Mouse (Mus musculus) lung, postnatal 36 days (tissue): ENCODE measurements at regions not wholly inside any gene's neighbourhood (a gene's known extent, or its start where the extent isn't known, plus 50 kb on each side); places are given as distances from the start of the nearest gene placed in this dataset.
"Not testable (repeated sequence)": the region's sequence is repeated elsewhere in the genome, so short reads cannot be mapped to it uniquely, and the experiment has no call there.

ENCODE experiments used
- DNase-seq: peaks from one replicate; pipeline ENCODE4 v3.0.0; 2022; ENCODE audit warnings: mixed read lengths

DNA sequence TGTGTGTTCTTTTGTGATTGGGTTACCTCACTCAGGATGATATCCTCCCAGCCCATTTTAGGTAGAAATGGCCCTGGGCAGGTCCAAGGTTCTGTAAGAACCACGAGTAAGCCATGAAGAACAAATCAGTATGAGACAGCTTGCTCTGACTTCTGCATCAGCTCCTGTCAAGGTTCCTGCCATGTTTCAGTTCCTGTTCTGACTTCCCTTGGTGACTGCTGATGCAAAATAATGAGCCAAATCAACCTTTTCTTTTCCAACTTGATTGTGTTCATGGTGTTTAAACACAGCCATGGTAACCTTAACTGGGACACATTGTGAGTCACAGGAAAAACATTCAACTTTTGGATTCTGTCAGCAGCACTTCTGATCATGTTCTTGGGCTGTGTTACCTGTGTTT lies 667.4 kb upstream of the Igfbp7 start:
- no peak for DNase-seq

DNA sequence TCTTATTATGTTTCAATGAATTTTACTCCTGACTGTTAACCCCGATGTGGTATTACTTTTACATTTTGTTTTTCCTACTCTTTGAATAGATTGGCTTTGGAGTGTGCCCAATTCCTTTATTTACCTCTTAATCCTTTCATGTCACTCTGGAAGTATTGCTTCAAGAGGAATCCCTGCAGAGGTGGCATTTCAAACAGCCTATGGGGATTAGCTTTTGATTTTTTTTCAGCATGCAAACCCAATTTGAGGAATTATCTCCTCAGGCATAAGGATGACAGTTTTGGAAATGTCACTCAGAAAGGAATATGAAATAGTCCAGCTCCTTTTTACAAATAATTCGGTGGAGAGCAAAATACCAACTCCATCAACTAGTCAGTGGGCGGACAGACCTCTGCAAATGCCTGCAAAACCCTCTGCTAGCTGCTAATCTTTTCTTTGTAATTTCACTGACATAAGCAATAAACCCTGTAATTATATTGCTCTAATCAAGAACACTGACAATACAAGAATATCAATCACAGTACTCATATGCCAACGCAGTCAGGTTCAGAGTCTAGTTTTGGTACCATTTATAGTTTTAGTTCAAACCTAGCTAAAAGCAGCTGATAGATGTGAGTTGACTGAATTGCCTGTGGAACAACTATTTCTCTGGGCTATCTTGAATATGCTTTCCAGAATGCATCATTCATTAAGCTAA lies 624.9 kb upstream of the Igfbp7 start:
- no peak for DNase-seq

DNA sequence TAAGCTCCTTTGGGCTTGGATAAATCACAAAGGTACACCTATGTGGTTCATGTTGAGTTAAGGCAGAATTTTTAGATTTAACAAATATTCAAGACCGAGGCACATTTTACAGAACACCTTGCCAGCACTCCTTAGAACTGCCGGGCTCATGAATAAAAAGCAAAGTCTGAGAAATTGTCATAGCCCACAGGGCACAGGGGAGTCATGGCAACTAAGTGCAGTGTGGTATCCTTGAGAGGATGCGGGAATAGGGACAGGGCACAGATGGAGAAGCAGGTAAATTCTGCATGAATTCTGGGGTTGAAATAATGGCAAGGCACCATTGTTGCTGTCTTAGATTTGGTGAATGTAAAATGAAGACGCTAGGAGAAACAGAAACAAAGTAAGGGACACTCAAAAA lies 609.7 kb upstream of the Igfbp7 start:
- DNase-seq: no peak

DNA sequence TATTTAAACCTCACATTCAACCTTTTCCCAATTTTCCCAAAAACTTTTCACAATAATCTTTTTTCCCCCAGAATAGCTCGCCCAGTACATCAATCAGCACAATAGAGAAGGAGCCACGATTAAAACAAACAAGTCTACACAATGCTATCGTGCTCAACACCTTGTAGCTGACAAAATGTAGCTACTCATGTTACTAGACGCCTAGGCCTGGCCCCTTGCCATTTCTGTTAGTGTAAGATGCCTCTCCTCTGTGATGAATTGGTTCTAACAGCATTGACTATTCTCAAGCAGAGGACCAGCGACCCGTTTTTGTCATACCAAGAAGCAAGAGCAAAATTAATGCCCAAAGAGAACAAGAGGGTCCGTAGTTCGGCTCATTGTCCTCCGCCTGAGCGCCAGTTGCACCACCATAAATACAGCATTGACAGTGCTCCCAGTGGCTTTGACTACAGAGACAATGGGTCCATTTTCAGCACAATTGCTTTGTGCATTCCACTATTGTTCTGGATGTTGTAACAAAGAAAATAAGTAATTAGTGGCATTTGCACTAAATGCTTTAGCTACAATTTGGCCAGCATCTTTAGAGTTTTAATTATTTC lies 578.7 kb upstream of the Igfbp7 start:
- DNase-seq: no peak

DNA sequence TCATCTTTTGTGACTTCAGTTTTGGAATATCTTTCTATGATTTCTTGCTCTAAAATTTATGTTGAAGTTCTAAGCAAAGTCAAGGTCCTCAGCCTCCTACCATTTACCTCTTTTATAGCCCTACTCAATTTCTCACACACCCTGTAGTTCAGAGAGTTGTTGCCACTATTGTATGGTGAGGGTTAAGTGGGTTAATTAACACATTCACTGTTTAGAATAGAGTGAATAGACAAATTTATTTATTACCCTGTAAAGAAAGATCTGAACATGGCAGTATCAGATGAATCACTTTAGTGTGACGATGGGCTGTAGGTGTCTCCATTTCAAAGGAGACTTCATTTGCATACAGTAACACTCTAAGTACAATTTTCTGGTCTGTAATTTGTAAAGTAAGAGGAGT lies 577.4 kb upstream of the Igfbp7 start:
- DNase-seq: no peak

DNA sequence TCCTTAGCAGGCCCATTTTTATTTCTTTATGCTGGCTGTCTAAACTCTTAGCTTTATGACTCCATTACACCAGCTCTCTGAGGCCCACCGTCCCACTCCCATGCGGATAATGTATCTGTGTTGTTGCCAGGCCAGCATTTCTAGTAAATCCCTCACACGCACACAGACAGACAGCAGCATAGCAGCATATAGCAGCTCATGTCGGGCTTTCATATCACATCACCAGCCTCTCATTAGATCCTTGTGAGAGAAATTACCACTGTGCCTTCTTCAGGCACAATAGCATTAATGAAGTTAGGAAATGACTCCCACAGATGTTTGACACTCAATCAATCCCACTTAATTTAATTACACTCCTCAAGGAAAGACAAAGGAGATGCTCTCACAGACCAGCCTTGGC lies 532.2 kb upstream of the Igfbp7 start:
- DNase-seq: not testable (repeated sequence)

DNA sequence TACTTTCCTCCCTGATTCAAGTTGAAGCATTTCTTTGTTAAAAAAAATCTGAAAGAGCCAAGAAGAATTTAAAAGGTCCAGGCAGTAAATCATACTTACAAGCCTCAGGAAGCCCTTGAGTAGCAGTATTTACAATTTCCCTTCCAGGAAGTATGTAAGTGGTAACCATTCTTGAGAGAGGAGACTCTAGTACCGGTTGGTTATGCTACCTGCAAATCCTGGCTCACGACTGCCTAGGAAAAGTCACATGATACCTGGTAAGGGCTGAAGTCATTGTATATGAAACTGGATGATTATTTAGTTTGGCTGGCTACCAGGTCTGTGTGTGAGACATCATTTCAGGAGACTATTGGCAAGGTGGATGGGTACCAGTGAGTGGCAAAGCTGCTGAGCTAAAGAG lies 524.0 kb upstream of the Igfbp7 start:
- no peak for DNase-seq

DNA sequence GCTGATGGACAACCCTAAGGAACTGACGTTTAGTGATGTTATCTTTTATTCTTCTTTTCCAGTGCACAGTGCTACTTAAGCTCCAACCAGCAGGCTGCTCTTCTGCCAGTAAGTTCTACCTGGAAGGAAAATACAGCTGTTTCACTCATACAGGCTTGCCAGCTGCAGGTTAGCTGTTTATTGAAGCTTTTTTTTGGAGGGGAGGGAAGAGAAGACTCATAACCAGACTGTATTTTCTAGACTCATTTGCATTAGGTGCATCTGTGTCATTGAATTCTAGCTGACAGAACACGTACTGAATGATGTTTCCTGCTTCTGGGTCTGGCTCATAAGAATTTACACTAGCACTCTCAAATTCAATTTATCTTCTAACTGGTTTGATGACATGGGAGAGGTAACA lies 513.3 kb upstream of the Igfbp7 start:
- no peak for DNase-seq

DNA sequence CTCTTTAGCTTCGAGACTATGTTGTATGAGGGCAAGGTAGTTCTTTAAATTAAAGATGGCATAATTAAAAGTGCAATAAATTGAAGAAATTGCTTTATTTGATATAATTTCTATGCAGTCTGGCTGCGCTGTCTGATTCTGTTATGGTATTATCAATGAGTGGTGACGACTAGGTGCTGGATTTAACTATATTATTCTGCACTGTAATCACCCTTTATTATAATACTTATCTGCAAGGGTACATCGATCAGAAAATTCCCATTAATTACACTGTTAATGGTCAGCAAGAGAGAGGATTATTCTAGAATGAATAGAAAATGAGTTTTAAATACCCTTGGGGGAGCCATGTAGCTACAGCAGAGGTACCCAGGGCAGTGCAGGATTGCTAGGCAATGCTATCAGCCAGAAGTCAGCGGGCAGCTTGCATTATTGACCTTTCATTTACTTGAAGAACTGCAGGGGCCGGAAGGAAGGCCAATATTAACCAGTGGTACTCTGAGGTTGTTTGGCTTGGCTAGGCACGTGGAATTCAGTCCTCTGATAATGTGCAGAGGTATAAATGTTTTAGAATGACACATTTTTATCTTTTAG lies 509.3 kb upstream of the Igfbp7 start:
- no peak for DNase-seq

DNA sequence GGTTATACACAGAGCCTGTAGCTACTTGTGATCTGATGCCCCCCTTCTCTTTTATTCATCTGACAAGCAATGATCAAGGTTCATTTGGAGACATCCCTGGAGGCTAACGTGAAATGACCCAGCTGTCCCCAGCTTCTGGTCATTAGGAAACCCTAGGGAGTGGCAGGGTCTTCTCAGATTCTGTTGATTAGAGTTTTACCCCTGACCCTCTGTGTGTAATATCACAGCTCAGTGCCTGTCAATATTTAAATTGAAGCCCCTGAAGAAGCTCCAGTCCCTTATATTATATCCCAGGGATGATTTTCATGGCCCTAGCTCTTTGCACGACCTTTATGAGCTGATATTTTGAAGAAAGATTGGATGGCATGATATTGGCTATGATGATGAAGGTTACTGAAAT lies 508.5 kb upstream of the Igfbp7 start:
- DNase-seq: no peak

DNA sequence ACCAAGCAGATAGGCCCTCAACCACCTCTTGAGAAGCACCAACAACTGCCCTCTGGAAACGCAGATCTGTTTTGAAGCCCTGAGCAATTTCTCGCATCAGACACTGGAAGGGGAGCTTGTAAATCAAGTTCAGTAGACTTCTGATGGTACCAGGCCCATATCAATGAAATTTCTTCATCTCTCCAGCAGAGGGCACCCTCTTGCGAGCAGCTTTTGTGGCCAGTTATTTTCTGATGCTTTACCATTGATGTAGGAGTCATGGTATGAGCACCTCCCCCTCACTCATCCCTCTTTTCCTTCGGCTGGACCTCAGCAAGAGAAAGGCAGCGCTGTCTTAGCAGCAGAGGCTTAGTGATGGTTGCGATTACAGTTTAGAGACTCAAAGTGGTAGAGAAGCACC lies 501.4 kb upstream of the Igfbp7 start:
- peak; percentile 0 for DNase-seq

DNA sequence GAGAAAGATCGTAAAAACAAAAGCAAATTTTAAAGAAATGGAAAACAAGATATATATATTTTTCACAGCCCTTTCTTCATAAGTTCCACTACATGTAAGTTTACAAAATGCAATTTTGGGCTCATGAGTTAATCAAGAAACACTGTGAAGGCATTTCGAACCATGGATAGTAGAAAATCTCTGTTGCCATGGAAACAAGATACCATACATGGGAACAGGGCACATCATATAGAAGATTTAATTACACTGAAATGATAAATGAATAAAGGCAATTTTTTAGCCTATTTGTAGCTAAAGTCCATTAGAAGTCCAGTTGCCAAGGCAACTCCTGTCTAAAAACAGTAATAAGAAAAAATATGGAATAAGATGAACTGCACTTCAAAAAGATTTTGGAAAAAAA lies 484.2 kb upstream of the Igfbp7 start:
- DNase-seq: not testable (repeated sequence)

DNA sequence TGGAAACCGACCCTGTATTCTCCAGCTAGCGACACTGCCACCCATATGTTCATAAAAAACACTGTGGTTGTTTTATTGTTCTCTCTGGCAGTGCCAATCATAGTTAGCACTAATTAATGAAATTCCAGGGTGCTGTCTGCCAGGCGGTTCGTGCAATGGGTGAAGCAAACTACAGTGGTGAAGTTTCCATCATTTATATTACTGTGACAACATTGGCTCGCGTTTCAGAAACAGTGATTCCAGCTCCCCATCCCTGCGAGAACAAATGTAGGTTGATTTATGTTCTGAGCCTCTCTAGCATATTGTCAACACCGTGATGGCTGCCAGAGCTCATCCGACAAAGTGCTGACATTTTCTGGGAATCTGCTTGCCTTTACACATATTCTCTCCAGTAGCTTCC lies 480.7 kb upstream of the Igfbp7 start:
- DNase-seq: no peak

DNA sequence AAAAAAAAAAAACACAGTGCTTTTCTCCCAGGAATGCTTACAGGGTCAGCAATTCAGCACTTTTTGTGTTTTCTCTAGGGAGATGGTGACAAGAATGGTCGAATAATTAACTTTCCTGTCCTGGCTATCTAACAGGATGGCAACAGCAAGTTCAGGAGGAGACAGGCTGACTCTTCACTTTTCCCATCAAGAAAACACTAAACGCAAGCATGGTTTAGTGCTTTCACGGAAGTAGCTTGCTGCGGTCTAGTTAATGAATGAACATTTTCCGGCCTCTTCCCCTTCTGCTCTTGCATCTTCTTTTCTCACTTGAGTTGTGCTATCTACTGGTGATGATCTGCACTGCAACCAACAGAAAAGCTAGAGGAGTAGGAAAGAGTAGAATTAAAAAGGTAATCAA lies 463.6 kb upstream of the Igfbp7 start:
- no peak for DNase-seq

DNA sequence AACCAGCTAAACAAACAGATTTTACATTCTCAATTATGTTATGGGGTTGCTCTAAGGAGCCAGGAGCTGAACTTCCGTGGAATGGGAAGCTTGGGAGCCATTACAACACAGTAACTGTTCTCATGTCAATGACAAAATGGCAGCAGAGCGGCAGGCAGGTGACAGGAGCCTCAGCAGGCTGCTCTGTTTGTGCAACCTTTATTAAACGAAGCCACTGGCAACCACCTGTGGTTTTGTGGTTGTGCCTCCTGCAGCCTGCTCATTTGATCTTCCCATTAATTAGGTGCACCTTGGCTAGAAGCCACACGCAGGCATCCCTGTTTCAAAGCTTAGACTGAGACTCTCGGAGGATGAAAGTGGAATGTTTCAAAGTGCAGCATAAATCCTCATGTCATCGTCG lies 457.5 kb upstream of the Igfbp7 start:
- no peak for DNase-seq

DNA sequence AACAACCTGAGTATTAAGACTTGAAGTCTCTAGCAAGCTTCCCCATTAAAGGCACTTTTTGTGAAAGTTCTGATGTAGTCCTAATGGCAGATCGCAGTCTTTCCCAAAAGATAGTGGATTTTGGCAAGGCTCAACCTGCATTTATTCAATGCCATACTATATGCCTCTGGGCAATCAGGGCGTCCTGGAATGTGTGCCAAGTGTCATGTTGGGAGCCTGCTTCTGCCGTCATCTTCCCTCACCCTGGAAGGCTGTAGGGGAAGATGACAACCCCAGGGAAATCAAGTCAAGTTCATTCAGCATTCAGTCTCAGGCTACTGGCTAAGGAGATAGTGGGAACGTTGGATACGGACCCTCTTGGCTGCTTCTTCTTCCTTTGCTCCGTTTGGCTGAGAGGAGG lies 447.4 kb upstream of the Igfbp7 start:
- DNase-seq: no peak

DNA sequence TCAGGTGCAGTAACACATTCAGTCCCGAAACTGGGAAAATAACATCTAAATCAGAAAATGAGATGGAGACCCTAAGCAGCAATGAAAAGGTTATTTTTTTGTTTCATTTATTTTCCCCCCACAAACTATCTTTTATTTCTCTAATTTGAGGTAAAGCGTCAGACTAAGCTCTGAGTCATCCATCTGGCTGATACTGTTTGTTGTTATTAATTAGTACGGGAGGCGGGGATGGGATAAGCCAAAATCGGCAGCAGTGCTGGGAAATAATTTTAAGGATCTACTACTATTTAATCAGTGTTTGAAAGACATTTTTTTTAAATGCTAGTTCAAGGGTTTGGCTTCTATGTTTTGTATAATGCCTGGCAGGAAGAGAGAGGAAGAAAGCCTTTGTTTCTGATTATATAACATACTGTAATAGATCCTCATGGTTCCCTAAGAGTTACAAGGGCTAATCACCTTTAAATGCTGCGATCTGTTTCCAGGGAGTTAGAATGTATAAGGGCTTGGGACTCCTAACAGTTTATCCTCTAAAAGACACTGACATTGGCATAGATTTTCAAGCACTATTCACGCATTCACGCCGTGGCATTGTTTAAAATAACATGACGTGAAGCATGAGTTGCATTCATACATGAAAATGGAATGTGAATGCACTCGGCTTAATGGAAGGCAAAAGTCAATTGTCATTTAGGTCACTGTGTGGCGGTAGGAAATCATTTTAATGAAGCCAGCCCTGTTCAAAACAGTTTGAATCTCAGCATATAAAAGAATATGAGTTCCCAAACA lies 446.4 kb upstream of the Igfbp7 start:
- no peak for DNase-seq

DNA sequence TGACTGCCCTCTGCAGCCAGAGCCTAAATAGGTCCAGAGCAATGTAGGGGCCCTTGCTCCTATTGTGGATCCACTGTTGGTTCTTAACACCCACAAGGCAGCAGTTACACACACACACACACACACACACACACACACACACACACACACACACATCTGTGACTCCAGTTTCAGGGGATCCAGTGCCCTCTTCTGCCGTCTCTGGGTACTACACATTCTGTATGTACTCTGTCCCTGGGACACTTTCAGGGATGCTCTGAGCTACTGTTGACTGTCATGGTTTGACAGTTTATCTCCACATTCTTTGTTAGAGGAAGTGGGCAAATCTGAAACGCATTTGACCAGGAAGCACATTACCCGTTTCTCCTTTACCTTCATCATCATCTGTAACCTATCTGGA lies 443.8 kb upstream of the Igfbp7 start:
- no peak for DNase-seq

DNA sequence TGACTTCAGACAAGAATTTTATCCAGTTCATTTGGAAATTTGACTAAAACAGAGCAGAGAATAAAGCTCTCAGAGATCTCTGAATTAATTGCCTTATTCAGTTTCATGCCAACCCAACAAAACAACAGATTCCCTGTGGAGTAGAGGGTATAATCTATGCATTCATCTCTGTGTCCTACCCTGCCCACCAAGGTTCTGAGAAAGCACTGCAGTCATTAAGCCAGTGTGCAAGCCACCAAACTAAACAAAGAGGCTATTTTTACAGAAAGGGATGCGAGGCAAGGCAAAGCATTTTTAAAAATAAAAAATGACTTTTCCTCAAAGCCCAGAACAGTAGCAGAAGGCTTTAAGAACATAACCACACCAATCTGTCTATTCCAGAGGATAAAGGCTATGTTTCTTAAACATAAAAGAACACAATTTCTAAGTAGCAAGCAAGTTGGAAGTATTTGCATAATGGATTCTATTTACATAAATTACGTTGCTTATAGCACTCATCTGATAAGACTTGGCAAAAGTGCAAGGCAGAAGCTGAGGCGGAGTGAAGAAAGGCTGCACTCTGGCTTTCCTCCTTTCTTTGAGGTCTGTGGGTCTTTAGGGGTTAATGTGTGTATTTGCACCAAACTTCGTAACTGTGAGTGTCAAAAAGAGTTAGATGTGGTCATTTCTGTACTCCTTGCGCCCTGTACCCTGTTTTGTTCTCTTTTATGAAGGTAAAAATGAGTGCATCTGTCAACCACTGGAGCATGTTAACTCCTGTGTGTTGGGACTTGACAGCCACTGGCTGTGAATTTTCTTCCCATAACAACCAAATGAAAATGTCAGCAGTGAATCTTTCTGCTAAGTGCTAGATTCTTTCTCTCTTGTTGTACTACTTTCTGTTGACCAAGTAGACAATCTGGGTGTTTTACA lies 430.6 kb upstream of the Igfbp7 start:
- DNase-seq: no peak

DNA sequence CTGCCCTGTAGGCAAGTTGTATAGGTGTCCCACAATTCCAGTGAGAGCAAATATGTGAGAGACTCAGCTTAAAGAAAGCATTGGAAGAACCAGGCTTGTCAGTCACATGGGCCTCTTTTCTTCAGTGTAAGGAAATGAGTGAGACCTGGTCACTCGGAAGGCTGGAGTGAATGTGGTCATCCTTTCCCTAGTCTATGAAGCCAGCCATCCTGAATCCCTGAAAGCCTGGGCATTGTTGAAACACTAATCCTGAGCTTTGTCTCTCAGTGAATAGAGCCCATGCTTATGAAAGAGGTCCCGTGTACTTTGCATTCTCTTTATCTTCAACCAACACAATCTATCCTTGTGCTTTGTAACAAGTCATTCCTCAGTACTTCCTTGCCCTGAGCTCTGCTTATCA lies 420.1 kb upstream of the Igfbp7 start:
- DNase-seq: no peak

DNA sequence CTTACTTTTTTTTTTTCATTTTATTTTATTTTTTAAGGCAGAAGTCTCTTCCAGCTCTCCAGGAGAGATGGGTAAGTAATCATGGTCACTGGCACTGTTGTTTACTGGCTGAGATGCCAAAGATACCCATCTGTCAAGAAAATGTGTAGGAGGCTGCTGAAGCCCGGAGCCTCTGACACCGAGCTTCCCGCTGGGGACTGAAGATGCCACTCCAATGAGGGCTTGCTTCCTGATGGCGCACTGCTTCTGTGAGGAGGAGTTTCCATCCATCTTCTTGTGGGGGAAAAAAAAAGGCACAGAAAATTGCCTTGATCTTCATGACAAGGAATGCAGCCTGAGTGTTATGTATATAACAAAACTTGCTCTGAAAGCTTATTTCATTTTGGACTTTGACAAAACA lies 418.2 kb upstream of the Igfbp7 start:
- DNase-seq: no peak

DNA sequence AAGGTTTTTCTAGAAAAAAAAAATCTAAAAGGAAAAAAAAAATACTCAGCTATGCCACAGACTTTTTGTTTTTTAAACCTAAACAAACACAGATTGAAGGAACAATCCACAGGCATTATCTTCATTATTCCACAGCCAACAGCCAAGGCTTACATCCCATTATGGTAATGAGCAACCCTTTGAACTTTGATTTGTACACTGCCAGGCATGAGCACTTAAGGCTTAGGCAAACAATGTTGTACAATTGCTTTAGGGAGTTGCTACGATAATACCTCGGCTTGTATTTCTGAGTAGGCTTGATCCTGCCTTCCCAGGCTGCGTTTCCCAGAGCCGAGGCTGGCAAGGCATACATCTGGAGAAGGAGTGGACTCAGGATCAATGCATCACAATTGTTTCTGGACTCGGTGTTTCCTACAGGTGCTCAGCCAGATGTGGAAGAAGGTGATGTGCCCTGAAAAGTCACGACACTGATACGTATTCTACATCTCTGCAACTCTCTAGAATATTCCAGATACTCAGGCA lies 409.0 kb upstream of the Igfbp7 start:
- no peak for DNase-seq

DNA sequence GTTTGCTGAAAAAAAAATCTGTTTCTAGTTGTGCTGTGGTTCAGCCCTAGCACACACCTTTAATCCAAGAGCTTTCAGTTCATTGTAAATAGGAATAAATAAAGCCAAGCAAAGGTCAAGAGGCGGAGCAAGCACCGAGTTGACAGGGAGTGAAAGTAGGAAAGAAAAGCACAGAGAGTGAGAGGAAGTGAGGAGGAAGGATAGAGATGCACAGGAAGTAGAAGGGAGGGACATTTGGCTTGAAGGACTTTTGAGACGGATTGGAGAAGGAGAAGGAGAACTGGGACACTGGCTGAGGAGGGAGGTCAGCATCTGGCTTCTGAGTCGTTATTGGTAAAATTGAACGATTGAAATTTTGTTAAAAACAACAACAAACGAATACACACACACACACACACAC lies 402.0 kb upstream of the Igfbp7 start:
- no peak for DNase-seq
